Mouse (Mus musculus) ES-CJ7 (cell line): ENCODE measurements around the gene Ccer2.

ENCODE experiments used
- DNase-seq: peaks from one replicate; pipeline ENCODE4 v3.0.0; 2011; ENCODE audit warnings: low read depth, low spot score

The Ccer2 gene

GRCm38 (mm10) chr7:28790066-28790806 is 34.3 kb downstream of the Ccer2 start:
- peak; percentile 60 for DNase-seq

DNA sequence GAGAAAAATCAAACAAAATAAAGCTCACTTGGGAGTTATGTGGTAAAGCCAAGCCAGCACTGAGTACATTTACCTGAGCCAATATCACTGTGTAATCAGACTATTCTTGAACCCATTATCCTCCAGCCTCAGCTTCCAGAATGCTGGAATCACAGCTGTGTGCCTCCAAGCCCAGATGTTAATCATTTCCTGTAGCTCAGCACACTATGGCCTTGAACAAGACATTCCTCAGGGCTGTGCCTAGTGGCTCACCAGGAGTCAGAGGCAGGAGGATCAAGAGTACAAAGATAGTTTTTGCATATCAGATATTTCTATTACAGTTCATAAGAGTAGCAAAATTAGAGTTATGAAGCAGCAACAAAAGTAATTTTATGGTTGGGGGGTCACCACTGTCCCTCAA is 35.7 kb downstream of the Ccer2 start:
- peak; percentile 50 for DNase-seq

DNA sequence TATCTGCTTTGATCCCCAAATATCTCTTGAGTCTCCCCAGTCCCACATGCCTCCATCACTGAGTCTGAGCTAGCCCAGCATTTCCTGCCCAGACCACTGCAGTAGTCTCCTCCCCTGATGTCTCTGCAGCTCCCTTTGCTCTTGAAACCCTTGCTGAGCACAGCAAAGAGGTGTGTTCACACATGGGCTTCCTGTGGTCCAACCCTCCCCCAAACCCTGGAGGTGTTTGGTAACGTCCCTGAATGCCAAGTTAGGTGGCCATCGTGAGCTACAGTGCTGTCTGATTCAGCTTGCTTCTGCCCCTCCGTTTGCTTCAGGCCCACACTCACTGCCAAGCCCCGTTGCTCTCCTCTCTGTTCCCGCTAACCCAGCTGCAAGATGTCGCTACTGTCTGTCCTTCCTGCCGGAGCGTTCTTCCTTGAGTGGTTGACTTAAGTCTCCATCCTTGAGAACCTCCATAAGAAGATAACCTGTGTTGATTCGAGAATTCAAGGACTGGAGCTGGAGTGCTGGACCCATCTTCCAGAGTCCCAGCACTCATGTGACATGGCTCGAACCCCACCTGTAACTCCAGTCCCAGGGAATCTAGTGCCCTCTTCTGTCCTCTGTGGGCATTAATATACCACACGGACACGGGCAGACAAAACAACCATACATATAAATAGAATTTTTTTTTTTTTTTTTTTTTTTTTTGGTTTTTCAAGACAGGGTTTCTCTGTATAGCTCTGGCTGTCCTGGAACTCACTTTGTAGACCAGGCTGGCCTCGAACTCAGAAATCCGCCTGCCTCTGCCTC is 36.6 kb downstream of the Ccer2 start:
- DNase-seq = no peak

DNA sequence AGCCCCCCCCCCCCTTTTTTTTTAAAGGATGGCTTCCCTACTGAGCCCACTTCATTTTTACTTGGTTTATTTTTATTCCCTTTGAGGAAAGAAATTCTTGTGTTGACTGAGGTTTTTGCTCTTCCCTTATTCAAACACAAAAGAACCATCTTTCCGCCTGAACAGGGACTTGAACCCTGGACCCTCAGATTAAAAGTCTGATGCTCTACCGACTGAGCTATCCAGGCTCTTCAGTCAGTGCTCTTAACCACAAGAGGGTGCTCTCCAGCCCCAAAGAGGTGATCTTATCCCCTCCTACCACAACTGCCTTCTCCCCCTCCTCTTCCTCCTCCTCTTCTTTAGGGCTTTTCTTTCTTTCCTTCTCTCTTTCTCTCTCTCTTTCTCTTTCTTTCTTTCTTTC is 37.9 kb downstream of the Ccer2 start:
- DNase-seq = peak; percentile 79

- no peak for DNase-seq
Measured at GRCm38 (mm10) chr7:28794496-28794895, 38.5 kb downstream of the Ccer2 start.

GRCm38 (mm10) chr7:28795832-28796231 is 39.9 kb downstream of the Ccer2 start:
- DNase-seq = peak; percentile 68

DNA sequence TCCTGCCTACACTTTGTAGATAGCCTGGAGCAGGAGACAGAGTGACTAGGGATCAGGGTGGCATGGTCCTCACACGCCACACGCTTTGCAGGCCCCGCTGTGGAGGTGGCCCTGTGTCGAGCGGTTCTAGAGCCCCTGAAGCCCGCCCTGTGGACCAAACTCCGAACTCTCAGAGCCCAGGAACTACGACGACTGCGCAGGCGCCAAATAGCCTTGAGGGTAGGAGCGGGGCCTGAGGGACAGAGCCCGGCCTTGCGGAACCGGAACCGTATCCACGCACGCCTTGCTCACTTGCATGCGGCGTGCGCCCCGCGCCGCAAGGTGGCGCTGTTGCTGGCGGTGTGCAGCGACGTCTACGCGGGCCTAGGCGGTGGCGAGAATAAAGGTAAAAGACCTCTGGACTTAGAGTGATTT is 40.6 kb downstream of the Ccer2 start:
- peak; percentile 87 for DNase-seq

DNA sequence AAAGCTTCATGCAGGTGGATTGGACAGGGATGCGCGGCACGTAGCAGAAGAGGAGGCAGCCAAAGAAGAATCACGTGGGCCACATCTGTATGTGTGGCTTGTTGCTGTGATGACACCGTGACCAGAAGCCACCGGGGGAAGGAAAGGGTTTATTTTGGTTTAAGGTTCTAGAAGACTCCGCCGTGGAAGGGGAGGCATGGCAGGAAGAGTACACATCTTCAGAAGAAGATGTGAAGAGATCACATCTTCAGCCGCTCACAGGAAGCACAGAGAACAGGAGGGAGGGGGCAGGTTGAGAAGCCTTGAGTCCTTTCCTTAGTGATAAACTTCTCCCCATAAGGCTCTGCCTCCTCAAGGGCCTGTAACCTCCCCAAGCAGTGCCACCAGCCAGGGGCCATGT is 44.0 kb downstream of the Ccer2 start:
- DNase-seq = no peak

- no peak for DNase-seq
Measured at GRCm38 (mm10) chr7:28801451-28801850, 45.5 kb downstream of the Ccer2 start.

DNA sequence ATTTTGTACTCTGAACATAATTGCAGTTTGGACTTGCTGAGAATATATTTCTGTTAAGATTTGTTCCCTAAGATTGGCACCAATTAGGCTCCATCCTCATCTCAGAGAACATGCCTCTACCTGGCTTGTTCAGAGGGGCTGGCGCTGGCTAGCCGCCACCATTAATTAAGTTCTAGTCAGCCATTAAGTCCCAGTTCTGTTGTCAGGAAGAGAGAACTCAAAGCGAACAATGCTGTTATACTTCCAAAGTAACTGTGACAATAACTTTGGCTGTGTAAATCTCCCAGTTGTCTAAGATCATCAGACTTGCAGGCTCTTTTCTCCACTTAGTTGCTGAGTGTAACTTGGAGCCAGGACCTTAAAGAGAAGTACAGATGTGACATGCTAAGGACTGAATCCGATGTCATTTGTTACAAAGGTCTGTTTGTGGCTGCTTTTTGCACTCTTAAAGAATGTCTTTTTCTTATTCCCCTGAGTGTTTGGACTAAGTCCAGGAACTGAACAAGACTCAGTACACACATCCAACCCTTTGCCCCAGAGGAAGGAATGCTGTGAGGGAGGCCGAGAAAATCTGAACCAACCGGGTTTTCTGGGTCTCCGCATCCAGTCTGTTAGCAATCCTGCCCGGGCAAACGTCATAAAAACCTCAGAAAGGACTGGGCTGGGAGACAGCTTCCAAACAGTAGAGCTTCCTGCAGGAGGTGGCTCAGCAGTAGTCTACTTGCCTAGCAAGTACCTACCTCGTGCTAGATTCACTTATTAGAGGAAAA is 46.1 kb downstream of the Ccer2 start:
- peak; percentile 60 for DNase-seq

- DNase-seq = peak; percentile 91
Measured at GRCm38 (mm10) chr7:28802846-28803588, 47.0 kb downstream of the Ccer2 start.

GRCm38 (mm10) chr7:28803756-28804155 is 47.8 kb downstream of the Ccer2 start:
- DNase-seq = no peak

DNA sequence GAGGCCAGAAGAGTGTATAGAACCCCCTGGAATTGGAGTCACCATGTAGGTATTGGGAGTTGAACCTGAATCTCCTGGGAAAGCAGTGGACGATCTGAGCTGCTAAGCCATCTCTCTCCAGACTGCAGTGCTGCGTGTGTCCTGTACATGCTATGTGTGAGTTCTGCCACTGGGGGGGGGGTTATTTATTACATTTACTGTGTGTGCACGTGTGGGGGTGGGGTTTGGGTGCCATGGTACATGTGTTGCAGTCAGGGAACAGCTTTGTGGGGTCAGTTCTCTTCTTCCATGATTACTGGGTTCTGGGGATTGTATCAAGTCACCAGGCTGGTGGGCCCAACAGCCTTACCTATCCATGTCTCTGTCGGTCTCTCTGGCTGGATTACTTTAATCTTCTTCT is 50.9 kb downstream of the Ccer2 start:
- DNase-seq = peak; percentile 35

GRCm38 (mm10) chr7:28807641-28808220 is 51.8 kb downstream of the Ccer2 start:
- no peak for DNase-seq

GRCm38 (mm10) chr7:28808221-28808941 is 52.4 kb downstream of the Ccer2 start, which contains the start of gene Hnrnpl:
Gene Hnrnpl, plus strand, starts transcription at chr7:28808541.
- DNase-seq = peak; percentile 60
